ENCODE assay signal across 8 mouse cellular contexts in genomic region chr3:27984620-27985019, GRCm38 (mm10). TPM values are rescaled to one million over a fixed set of nuclear protein-coding genes. Genes with fewer than 3 reads are reported as not detected.
A peak's percentile ranks its signal among the peaks of the same experiment; 100 is the strongest.
DNase-seq lines count a peak whose midpoint lies in the region; ATAC-seq and TF ChIP-seq lines count a peak whose summit lies in the region.

No protein-coding gene starts in this region.

- no peak overlapping the region for H3K4me3 ChIP-seq in neural tube, embryonic 11.5 days (ENCODE audit: low read depth, low read length)
- peak overlapping the region in 1 of 2 experiments; percentile 39; a peak in 2 of 4 replicates for H3K4me3 ChIP-seq in liver, embryonic 14.5 days (ENCODE audit: insufficient read depth in 1 of 2, low read depth in 2 of 2, low read length in 2 of 2)
- H3K4me3 ChIP-seq in stomach, postnatal 0 days (ENCODE audit: low read depth, low read length), result peak overlapping the region; percentile 43

- H3K9ac ChIP-seq in neural tube, embryonic 11.5 days (ENCODE audit: low read length), result no peak overlapping the region
- no peak overlapping the region for H3K9ac ChIP-seq in liver, embryonic 14.5 days (replicated peaks)
- no peak overlapping the region for H3K9ac ChIP-seq in stomach, postnatal 0 days (ENCODE audit: low read length)

- no peaks in the 10 kb centered on the region for H3K9me3 ChIP-seq in neural tube, embryonic 11.5 days (ENCODE audit: control insufficient read depth, low read length)
- no peaks in the 10 kb centered on the region for H3K9me3 ChIP-seq in liver, embryonic 14.5 days (ENCODE audit: control insufficient read depth, low read length)
- no peaks in the 10 kb centered on the region for H3K9me3 ChIP-seq in stomach, postnatal 0 days (ENCODE audit: control insufficient read depth, low read length)

- H3K4me1 ChIP-seq in neural tube, embryonic 11.5 days (ENCODE audit: control insufficient read depth, insufficient read depth, low read length), result no peaks in the 10 kb centered on the region
- H3K4me1 ChIP-seq in liver, embryonic 14.5 days (replicated peaks; ENCODE audit: control insufficient read depth in 2 of 2, insufficient read depth in 2 of 2, low read length in 1 of 2), result peaks cover 0 to 1% of the 10 kb centered on the region in 2 experiments; a peak in 1 of 4 replicates
- peaks cover 2% of the 10 kb centered on the region; the same call in 1 of the 2 replicates for H3K4me1 ChIP-seq in stomach, postnatal 0 days (replicated peaks; ENCODE audit: control insufficient read depth, insufficient read depth)

- H3K27me3 ChIP-seq in neural tube, embryonic 11.5 days (ENCODE audit: control insufficient read depth, insufficient read depth, low read length), result no peaks in the 10 kb centered on the region
- no peaks in the 10 kb centered on the region for H3K27me3 ChIP-seq in liver, embryonic 14.5 days (ENCODE audit: control insufficient read depth, insufficient read depth, low read length)
- H3K27me3 ChIP-seq in stomach, postnatal 0 days (ENCODE audit: control insufficient read depth, insufficient read depth, low read length), result no peaks in the 10 kb centered on the region

- whole genome bisulfite sequencing in neural tube, embryonic 11.5 days, result 74% methylated on average over 4 of the region's 4 CpGs
- 55% methylated on average over 4 of the region's 4 CpGs for WGBS in liver, embryonic 14.5 days (ENCODE audit: insufficient replicate concordance)
- 47% methylated on average over 4 of the region's 4 CpGs for WGBS in stomach, postnatal 0 days

- TF ChIP-seq CTCF in liver, embryonic 14.5 days (IDR thresholded peaks at IDR 0.05; ENCODE audit: low read depth), result no peak
- TF ChIP-seq CTCF in stomach, postnatal 0 days (IDR thresholded peaks at IDR 0.05; ENCODE audit: low read depth), result no peak

- H3K36me3 ChIP-seq in neural tube, embryonic 11.5 days (ENCODE audit: control insufficient read depth, insufficient read depth, low read length), result no peaks in the 10 kb centered on the region
- H3K36me3 ChIP-seq in liver, embryonic 14.5 days (replicated peaks; ENCODE audit: control insufficient read depth, insufficient read depth, low read depth), result no peaks in the 10 kb centered on the region
- H3K36me3 ChIP-seq in stomach, postnatal 0 days (ENCODE audit: control insufficient read depth, insufficient read depth, low read length), result no peaks in the 10 kb centered on the region

- TF ChIP-seq EP300 in liver, embryonic 14.5 days (IDR thresholded peaks at IDR 0.05; ENCODE audit: low read depth), result no peak
- TF ChIP-seq EP300 in stomach, postnatal 0 days (optimal IDR thresholded peaks at IDR 0.05), result no peak

- ATAC-seq in neural tube, embryonic 11.5 days (ENCODE audit: insufficient read depth, low FRiP score, low TSS enrichment), result no peak
- ATAC-seq in liver, embryonic 14.5 days (ENCODE audit: insufficient read depth), result no peak
- no peak for ATAC-seq in stomach, postnatal 0 days (ENCODE audit: low FRiP score, low TSS enrichment)

- H3K27ac ChIP-seq in neural tube, embryonic 11.5 days (ENCODE audit: low read depth, low read length), result no peak overlapping the region
- no peak overlapping the region for H3K27ac ChIP-seq in liver, embryonic 14.5 days
- peak overlapping the region; percentile 84 for H3K27ac ChIP-seq in stomach, postnatal 0 days (replicated peaks)

- DNase-seq in gastrocnemius, adult 18-20 months (ENCODE audit: low spot score), result peak; percentile 20
- no peak for DNase-seq in gastrocnemius, postnatal 14 days
- DNase-seq in neural tube, embryonic 11.5 days (ENCODE audit: low spot score), result no peak
- DNase-seq in neural tube, embryonic 10.5 days (ENCODE audit: extremely low spot score, low spot score), result no peak
- no peak for DNase-seq in liver, embryonic 14.5 days (ENCODE audit: low read depth in 3 of 3, low spot score in 3 of 3)
- DNase-seq in stomach, postnatal 0 days (ENCODE audit: low spot score), result no peak
- no peak for DNase-seq in layer of hippocampus, postnatal 25 days (ENCODE audit: extremely low spot score in 1 of 2, low spot score in 1 of 2)
- DNase-seq in layer of hippocampus, postnatal 36 days, result no peak

- intact Hi-C loops in gastrocnemius, postnatal 14 days (cut with DNase I; ENCODE audit: low total_unique reads), result no loop called here

- peak overlapping the region; percentile 5 for H3K4me2 ChIP-seq in neural tube, embryonic 11.5 days (ENCODE audit: low read depth)
- peak overlapping the region; percentile 63 for H3K4me2 ChIP-seq in liver, embryonic 14.5 days (ENCODE audit: low read depth)
- H3K4me2 ChIP-seq in stomach, postnatal 0 days (replicated peaks; ENCODE audit: low read depth), result peak overlapping the region; percentile 57

RNA-seq across cellular contexts. Expression of gene Pld1, which starts 46.1 kb away (rescaled TPM):
- 1 to 10 TPM; 4.4 to 5.4 TPM for total RNA-seq in gastrocnemius, adult 18-20 months (2021)
- total RNA-seq in gastrocnemius, postnatal 14 days (2021), result 10 to 100 TPM in 1 of 2 experiments, 1 to 10 TPM in 1; 6.7 to 10.5 TPM
- polyA plus RNA-seq in neural tube, embryonic 11.5 days (2014; fragmentation: Nextera tagmentation; extraction: Ambion mirVana), result 2.7 and 4.0 TPM in 2 replicates
- 1.3 and 2.9 TPM in 2 replicates for polyA plus RNA-seq in liver, embryonic 14.5 days (2012; rRNA removed)
- polyA plus RNA-seq in liver, embryonic 14.5 days (2014; fragmentation: Nextera tagmentation; extraction: Ambion mirVana), result 3.2 and 4.4 TPM in 2 replicates
- 5.7 and 5.8 TPM in 2 replicates for polyA plus RNA-seq in stomach, postnatal 0 days (2015; fragmentation: Nextera tagmentation; extraction: Ambion mirVana)
- 10 to 100 TPM in 1 of 2 experiments, 1 to 10 TPM in 1; 7.8 to 10.5 TPM for total RNA-seq in layer of hippocampus, postnatal 25 days (2021)
- total RNA-seq in layer of hippocampus, postnatal 36 days (2021), result 10 to 100 TPM in 1 of 2 experiments, 1 to 10 TPM in 1; 7.3 to 10.6 TPM

Comparison
In these comparisons a context has a peak if more than half of its experiments do, and no peak if none do; other contexts are left out.
1. H3K4me2 ChIP-seq: peak in every context shown above with its lines; median percentile 63 in liver, embryonic 14.5 days; 57 in stomach, postnatal 0 days; 5 in neural tube, embryonic 11.5 days.